Mouse (Mus musculus) intestine, embryonic 14.5 days (tissue): ENCODE data around the gene Mgat5. TPM values are rescaled to one million over a fixed set of nuclear protein-coding genes. Genes with fewer than 3 reads are reported as not detected.
A peak's percentile ranks its signal among the peaks of the same experiment; 100 is the strongest.

Experiments used
- ATAC-seq: fragments of 200-750 bp; cut with Nextera tagmentation; replicated peaks from 2 replicates; pipeline ENCODE4 v1.8.0; 2017; ENCODE audit warnings: low read depth, moderate number of reproducible peaks, moderate TSS enrichment, moderate library complexity; ENCODE audit not compliant: low FRiP score, low TSS enrichment
- DNase-seq: peaks from one replicate; pipeline ENCODE4 v3.0.0-alpha.2; 2018; ENCODE audit warnings: low spot score
- H3K27ac ChIP-seq: fragments of 300-500 bp; sonication (generic); 2 replicates; pipeline ENCODE4 v1.5.1; 2014; ENCODE audit warnings: low read depth, mild to moderate bottlenecking, control low read depth
- H3K27me3 ChIP-seq: fragments of 300-500 bp; sonication (generic); replicated peaks from 2 replicates; pipeline ENCODE4 v1.6.1; 2014; ENCODE audit warnings: low read length, control low read depth; ENCODE audit not compliant: control insufficient read depth, insufficient read depth
- H3K36me3 ChIP-seq: fragments of 300-500 bp; sonication (generic); 2 replicates; pipeline ENCODE4 v1.6.1; 2014; ENCODE audit warnings: low read length, control low read depth; ENCODE audit not compliant: control insufficient read depth, insufficient read depth
- H3K4me1 ChIP-seq: fragments of 300-500 bp; sonication (generic); replicated peaks from 2 replicates; pipeline ENCODE4 v1.6.1; 2014; ENCODE audit warnings: low read length, control low read depth, mixed read lengths; ENCODE audit not compliant: control insufficient read depth, insufficient read depth
- H3K4me2 ChIP-seq: fragments of 300-500 bp; sonication (generic); 2 replicates; pipeline ENCODE4 v1.6.1; 2014; ENCODE audit warnings: low read length
- H3K4me3 ChIP-seq: fragments of 300-500 bp; sonication (generic); 2 replicates; pipeline ENCODE4 v1.5.1; 2014; ENCODE audit warnings: low read depth, low read length, control low read depth, mixed read lengths
- H3K9ac ChIP-seq: fragments of 300-500 bp; sonication (generic); 2 replicates; pipeline ENCODE4 v1.6.1; 2014; ENCODE audit warnings: mild to moderate bottlenecking, low read length
- H3K9me3 ChIP-seq: fragments of 300-500 bp; sonication (generic); 2 replicates; pipeline ENCODE4 v1.6.1; 2016; ENCODE audit warnings: low read length, control low read depth; ENCODE audit not compliant: control insufficient read depth
- WGBS: fragments of 180-500 bp; shearing (Covaris S2); extraction: QIAGEN DNeasy Blood & Tissue Kit; methylation state at CpG from one replicate; pipeline ENCODE4 v1.1.7; 2014; 5-methylcytosine and 5-hydroxymethylcytosine counted together
- polyA plus RNA-seq: library from polyadenylated mRNA; unstranded; fragments of >200 nt; fragmentation: Nextera tagmentation; extraction: Ambion mirVana; gene quantifications from 2 replicates; pipeline ENCODE4 v1.2.1, GENCODE M21; 2014

Mgat5 gene
- polyA plus RNA-seq, 1 experiment from 2014 or later, result 7.3 TPM

- Histone ChIP-seq H3K36me3 (no peaks in the 10 kb centered on the region), H3K27ac (no peak overlapping the region), H3K9me3 (no peaks in the 10 kb centered on the region), H3K27me3 (no peaks in the 10 kb centered on the region), H3K4me3 (no peak overlapping the region), H3K4me2 (no peak overlapping the region), H3K4me1 (no peaks in the 10 kb centered on the region), H3K9ac (no peak overlapping the region)
- ATAC-seq (no peak), DNase-seq (no peak)
- WGBS, result 76% methylated on average over 3 of the region's 3 CpGs
These were observed 309.7 kb downstream of the Mgat5 start for GRCm38 (mm10) chr1:127514479-127514878.

GRCm38 (mm10) chr1:127514888-127515287 is 310.1 kb downstream of the Mgat5 start:
- Histone ChIP-seq H3K9ac (no peak overlapping the region), H3K27ac (no peak overlapping the region), H3K36me3 (no peaks in the 10 kb centered on the region), H3K4me3 (no peak overlapping the region), H3K27me3 (no peaks in the 10 kb centered on the region), H3K4me1 (no peaks in the 10 kb centered on the region), H3K9me3 (no peaks in the 10 kb centered on the region), H3K4me2 (no peak overlapping the region)
- no peak for ATAC-seq
- 96% methylated on average over 10 of the region's 10 CpGs for WGBS
- no peak for DNase-seq

GRCm38 (mm10) chr1:127523364-127523763 is 318.5 kb downstream of the Mgat5 start:
- no peak overlapping the region for H3K4me3 ChIP-seq
- no peaks in the 10 kb centered on the region for H3K9me3 ChIP-seq
- H3K27ac ChIP-seq, result no peak overlapping the region
- ATAC-seq, result no peak
- no peaks in the 10 kb centered on the region for H3K27me3 ChIP-seq
- H3K4me2 ChIP-seq, result no peak overlapping the region
- no peak overlapping the region for H3K9ac ChIP-seq
- no peak for DNase-seq
- 80% methylated on average over 8 of the region's 8 CpGs for WGBS
- no peaks in the 10 kb centered on the region for H3K4me1 ChIP-seq
- no peaks in the 10 kb centered on the region for H3K36me3 ChIP-seq

- Histone ChIP-seq H3K9me3 (no peaks in the 10 kb centered on the region), H3K36me3 (no peaks in the 10 kb centered on the region), H3K9ac (no peak overlapping the region), H3K27ac (no peak overlapping the region), H3K27me3 (no peaks in the 10 kb centered on the region), H3K4me2 (0 out of 2 replicates have a peak overlapping the region, but pooled peaks have one; percentile 11), H3K4me1 (peaks cover 5% of the 10 kb centered on the region; the same call in 1 of the 2 replicates), H3K4me3 (no peak overlapping the region)
- DNase-seq, result no peak
- WGBS, result 25% methylated on average over 14 of the region's 14 CpGs
- ATAC-seq, result peak; percentile 70
These were observed 326.2 kb downstream of the Mgat5 start for GRCm38 (mm10) chr1:127530849-127531580.

- H3K4me1 ChIP-seq, result peaks cover 5% of the 10 kb centered on the region; the same call in 1 of the 2 replicates
- 62% methylated on average over 5 of the region's 5 CpGs for WGBS
- H3K4me2 ChIP-seq, result no peak overlapping the region
- no peaks in the 10 kb centered on the region for H3K36me3 ChIP-seq
- H3K27ac ChIP-seq, result no peak overlapping the region
- H3K9me3 ChIP-seq, result no peaks in the 10 kb centered on the region
- H3K27me3 ChIP-seq, result no peaks in the 10 kb centered on the region
- ATAC-seq (0 out of 2 replicates have a peak, but pooled peaks have one; percentile 34), DNase-seq (no peak)
- no peak overlapping the region for H3K4me3 ChIP-seq
- H3K9ac ChIP-seq, result no peak overlapping the region
These were observed 326.9 kb downstream of the Mgat5 start for GRCm38 (mm10) chr1:127531723-127532122.

GRCm38 (mm10) chr1:127536448-127536847 is 331.6 kb downstream of the Mgat5 start:
- Histone ChIP-seq H3K9ac (no peak overlapping the region), H3K27ac (no peak overlapping the region), H3K4me3 (no peak overlapping the region), H3K4me1 (peaks cover 4% of the 10 kb centered on the region; the same call in 1 of the 2 replicates), H3K27me3 (no peaks in the 10 kb centered on the region), H3K4me2 (no peak overlapping the region), H3K36me3 (no peaks in the 10 kb centered on the region), H3K9me3 (no peaks in the 10 kb centered on the region)
- DNase-seq, result no peak
- WGBS, result 40% methylated on average over 5 of the region's 5 CpGs
- no peak; the same call in 1 of the 2 replicates for ATAC-seq

- Histone ChIP-seq H3K4me3 (no peak overlapping the region), H3K9ac (no peak overlapping the region), H3K27me3 (no peaks in the 10 kb centered on the region), H3K4me2 (peak overlapping the region; percentile 35), H3K27ac (no peak overlapping the region), H3K4me1 (peaks cover 4% of the 10 kb centered on the region; the same call in 1 of the 2 replicates), H3K36me3 (no peaks in the 10 kb centered on the region), H3K9me3 (no peaks in the 10 kb centered on the region)
- no peak for DNase-seq
- WGBS, result 22% methylated on average over 17 of the region's 17 CpGs
- ATAC-seq, result no peak
These were observed 332.6 kb downstream of the Mgat5 start for GRCm38 (mm10) chr1:127537204-127538038.
